Mouse (Mus musculus) olfactory bulb, adult 2 months (tissue): ENCODE measurements around the gene Sp7.

ENCODE experiments used
- CTCF ChIP-seq: fragments of 200-500 bp; IDR thresholded peaks from 2 replicates; pipeline ENCODE4 v1.5.1; 2012; ENCODE audit warnings: low read depth, mild to moderate bottlenecking, low read length, moderate library complexity; ENCODE audit not compliant: insufficient read depth
- POLR2A ChIP-seq: fragments of 200-500 bp; IDR thresholded peaks from 2 replicates; pipeline ENCODE4 v1.6.1; 2012; ENCODE audit warnings: mild to moderate bottlenecking, low read depth, low read length, moderate library complexity; ENCODE audit not compliant: insufficient read depth

GRCm38 (mm10) chr15:102398629-102399028 is 31.6 kb upstream of the Sp7 start:
- TF ChIP-seq POLR2A (no peak), CTCF (no peak)
